In genomic region chr11:86738956-86739355, GRCm38 (mm10) we compare ENCODE assay signal across 18 mouse cellular contexts. TPM values are rescaled to one million over a fixed set of nuclear protein-coding genes. Genes with fewer than 3 reads are reported as not detected.
DNase-seq lines count a peak whose midpoint lies in the region; ATAC-seq and TF ChIP-seq lines count a peak whose summit lies in the region.
"Had no signal": no experiment of that assay in that cellular context is flagged by ENCODE, and none has a peak within 500 bp of the region (broad histone marks: within the 10 kb centered on the region; RNA-seq: fewer than 3 reads in every experiment).

No protein-coding gene starts in this region.

- peaks cover 55% of the 10 kb centered on the region for H3K36me3 ChIP-seq in heart, adult 2 months (ENCODE audit: control insufficient read depth, insufficient read depth, low read length)
- peaks cover 51% of the 10 kb centered on the region for H3K36me3 ChIP-seq in megakaryocyte, embryonic 14.5 days (replicated peaks; ENCODE audit: low read length)
- peaks cover 32% of the 10 kb centered on the region for H3K36me3 ChIP-seq in liver, embryonic 15.5 days (replicated peaks)
- H3K36me3 ChIP-seq in forebrain, embryonic 14.5 days (ENCODE audit: control insufficient read depth, insufficient read depth, low read length): peaks cover 17% of the 10 kb centered on the region; the same call in 1 of the 2 replicates
- H3K36me3 ChIP-seq: heart, embryonic 15.5 days had no signal

- ATAC-seq in megakaryocyte, adult 5-6 weeks (ENCODE audit: poor library complexity, severe bottlenecking): no peak
- no peak for ATAC-seq in liver, embryonic 15.5 days (ENCODE audit: insufficient read depth)
- ATAC-seq in forebrain, embryonic 14.5 days: no peak
- ATAC-seq: forebrain, postnatal 0 days; midbrain, embryonic 15.5 days had no signal

- no peak for DNase-seq in heart, adult 2 months
- DNase-seq in heart, postnatal 4 days: no peak
- no peak for DNase-seq in left cerebral cortex, adult 2 months (ENCODE audit: extremely low spot score in 1 of 2, low spot score in 2 of 2)
- no peak for DNase-seq in kidney, postnatal 4 days
- no peak for DNase-seq in forebrain, embryonic 14.5 days (ENCODE audit: low spot score)
- DNase-seq: cerebellum, adult 11 months; cerebellum, postnatal 25 days; forebrain, postnatal 0 days; kidney, adult 2 months; right cerebral cortex, postnatal 4 days; thymus, postnatal 25 days had no signal

- H3K4me2 ChIP-seq in liver, embryonic 15.5 days: peak overlapping the region; percentile 27
- no peak overlapping the region for H3K4me2 ChIP-seq in forebrain, embryonic 14.5 days (ENCODE audit: low read length)
- H3K4me2 ChIP-seq: heart, embryonic 15.5 days; hindbrain, embryonic 13.5 days; limb, embryonic 12.5 days; midbrain, embryonic 15.5 days had no signal

- TF ChIP-seq EP300 in heart, adult 2 months (IDR thresholded peaks at IDR 0.05; ENCODE audit: insufficient read depth, low read depth, low read length): no peak

- no peaks in the 10 kb centered on the region for H3K9me3 ChIP-seq in megakaryocyte, embryonic 14.5 days
- H3K9me3 ChIP-seq in liver, embryonic 15.5 days (replicated peaks): no peaks in the 10 kb centered on the region
- H3K9me3 ChIP-seq in forebrain, embryonic 14.5 days (replicated peaks; ENCODE audit: control insufficient read depth, low read length): no peaks in the 10 kb centered on the region
- H3K9me3 ChIP-seq: heart, embryonic 15.5 days; hindbrain, embryonic 13.5 days; limb, embryonic 12.5 days; midbrain, embryonic 15.5 days had no signal

- H3K79me2 ChIP-seq in heart, adult 2 months (replicated peaks; ENCODE audit: control insufficient read depth, insufficient read depth, low read length): peaks cover 5% of the 10 kb centered on the region

- H3K9ac ChIP-seq in heart, adult 2 months (ENCODE audit: low read depth, low read length): no peak overlapping the region
- no peak overlapping the region for H3K9ac ChIP-seq in liver, embryonic 15.5 days
- H3K9ac ChIP-seq in forebrain, embryonic 14.5 days (ENCODE audit: low read length): no peak overlapping the region
- H3K9ac ChIP-seq: forebrain, postnatal 0 days; heart, embryonic 15.5 days; hindbrain, embryonic 13.5 days; limb, embryonic 12.5 days; midbrain, embryonic 15.5 days had no signal

- H3K4me3 ChIP-seq in heart, adult 2 months: no peak overlapping the region
- peak overlapping the region; percentile 62 for H3K4me3 ChIP-seq in megakaryocyte, embryonic 14.5 days (replicated peaks)
- no peak overlapping the region for H3K4me3 ChIP-seq in liver, embryonic 15.5 days (replicated peaks)
- no peak overlapping the region for H3K4me3 ChIP-seq in left cerebral cortex, adult 2 months
- no peak overlapping the region for H3K4me3 ChIP-seq in forebrain, embryonic 14.5 days (ENCODE audit: low read depth, low read length)
- H3K4me3 ChIP-seq: heart, embryonic 15.5 days; hindbrain, embryonic 13.5 days; limb, embryonic 12.5 days; midbrain, embryonic 15.5 days had no signal

- intact Hi-C loops in heart, adult 2 months (cut with DNase I): no loop called here
- intact Hi-C loops in left cerebral cortex, adult 2 months (cut with DNase I): no loop called here

- 86% methylated on average over 1 of the region's 1 CpGs for WGBS in heart, adult 2 months
- 80% methylated on average over 1 of the region's 1 CpGs for WGBS in liver, embryonic 15.5 days (ENCODE audit: insufficient replicate concordance)
- WGBS in forebrain, embryonic 14.5 days: 100% methylated on average over 1 of the region's 1 CpGs

- TF ChIP-seq CTCF in heart, adult 2 months (IDR thresholded peaks at IDR 0.05): no peak
- no peak for TF ChIP-seq CTCF in left cerebral cortex, adult 2 months (IDR thresholded peaks at IDR 0.05)

- peaks cover 10% of the 10 kb centered on the region for H3K4me1 ChIP-seq in heart, adult 2 months (ENCODE audit: control insufficient read depth, insufficient read depth, low read length)
- peaks cover 64% of the 10 kb centered on the region for H3K4me1 ChIP-seq in megakaryocyte, embryonic 14.5 days
- H3K4me1 ChIP-seq in liver, embryonic 15.5 days (replicated peaks): peaks cover 73% of the 10 kb centered on the region
- no peaks in the 10 kb centered on the region for H3K4me1 ChIP-seq in forebrain, embryonic 14.5 days (ENCODE audit: control insufficient read depth, insufficient read depth, low read length)
- H3K4me1 ChIP-seq: hindbrain, embryonic 13.5 days; midbrain, embryonic 15.5 days had no signal

- peak overlapping the region; percentile 15; the same call in 1 of the 2 replicates for H3K27ac ChIP-seq in heart, adult 2 months
- peak overlapping the region; percentile 77 for H3K27ac ChIP-seq in liver, embryonic 15.5 days (replicated peaks)
- H3K27ac ChIP-seq in left cerebral cortex, adult 2 months: no peak overlapping the region; the same call in 1 of the 2 replicates
- no peak overlapping the region for H3K27ac ChIP-seq in forebrain, embryonic 14.5 days (ENCODE audit: low read depth, low read length)
- H3K27ac ChIP-seq: heart, embryonic 15.5 days; hindbrain, embryonic 13.5 days; limb, embryonic 12.5 days; midbrain, embryonic 15.5 days had no signal

- no peaks in the 10 kb centered on the region for H3K27me3 ChIP-seq in heart, adult 2 months (ENCODE audit: control insufficient read depth, insufficient read depth, low read length)
- no peaks in the 10 kb centered on the region for H3K27me3 ChIP-seq in megakaryocyte, embryonic 14.5 days (replicated peaks)
- no peaks in the 10 kb centered on the region for H3K27me3 ChIP-seq in liver, embryonic 15.5 days
- H3K27me3 ChIP-seq in forebrain, embryonic 14.5 days (replicated peaks; ENCODE audit: control insufficient read depth, insufficient read depth, low read length): no peaks in the 10 kb centered on the region
- H3K27me3 ChIP-seq: heart, embryonic 15.5 days; hindbrain, embryonic 13.5 days; limb, embryonic 12.5 days; midbrain, embryonic 15.5 days had no signal

- TF ChIP-seq POLR2A in heart, adult 2 months (IDR thresholded peaks at IDR 0.05; ENCODE audit: insufficient read depth, low read depth, low read length): no peak

RNA-seq across cellular contexts. Expression of gene Cltc, which starts 18.4 kb away (rescaled TPM):
- total RNA-seq in heart, adult 2 months (2021): 100 to 1,000 TPM; 143 to 147 TPM
- polyA plus RNA-seq in heart, adult 2 months (2012; rRNA removed): 63.2 and 101 TPM in 2 replicates
- 100 to 1,000 TPM; 266 to 273 TPM for total RNA-seq in heart, postnatal 4 days (2021)
- 8.7 and 11.1 TPM in 2 replicates for polyA plus RNA-seq in megakaryocyte, embryonic 14.5 days (2012; ENCODE audit: insufficient read depth, low replicate concordance)
- 272 and 311 TPM in 2 replicates for total RNA-seq in megakaryocyte, adult 5-6 weeks (2015)
- total RNA-seq in megakaryocyte, adult 5-6 weeks (2017): 184 and 190 TPM in 2 replicates
- 79.4 and 91.3 TPM in 2 replicates for polyA plus RNA-seq in liver, embryonic 15.5 days (2015; fragmentation: Nextera tagmentation; extraction: Ambion mirVana)
- 100 to 1,000 TPM; 508 to 527 TPM for total RNA-seq in left cerebral cortex, adult 2 months (2021)
- 138 and 159 TPM in 2 replicates for polyA plus RNA-seq in forebrain, embryonic 14.5 days (2014; fragmentation: Nextera tagmentation; extraction: Ambion mirVana)

RNA-seq across cellular contexts. Expression of gene Ptrh2, which starts 55.2 kb away (rescaled TPM):
- 1 to 10 TPM; 5.9 to 6.4 TPM for total RNA-seq in heart, adult 2 months (2021)
- polyA plus RNA-seq in heart, adult 2 months (2012; rRNA removed): 3.7 and 5.2 TPM in 2 replicates
- 10 to 100 TPM; 10.3 to 10.6 TPM for total RNA-seq in heart, postnatal 4 days (2021)
- polyA plus RNA-seq in megakaryocyte, embryonic 14.5 days (2012; ENCODE audit: insufficient read depth, low replicate concordance): 0.45 TPM in 1 of 2 replicates, not detected in the other
- 11.8 and 12.2 TPM in 2 replicates for total RNA-seq in megakaryocyte, adult 5-6 weeks (2015)
- 12.9 and 14.6 TPM in 2 replicates for total RNA-seq in megakaryocyte, adult 5-6 weeks (2017)
- polyA plus RNA-seq in liver, embryonic 15.5 days (2015; fragmentation: Nextera tagmentation; extraction: Ambion mirVana): 14.3 and 15.0 TPM in 2 replicates
- 1 to 10 TPM; 7.2 to 7.9 TPM for total RNA-seq in left cerebral cortex, adult 2 months (2021)
- polyA plus RNA-seq in forebrain, embryonic 14.5 days (2014; fragmentation: Nextera tagmentation; extraction: Ambion mirVana): 33.2 and 38.1 TPM in 2 replicates

RNA-seq across cellular contexts. Expression of gene Vmp1, which starts 55.3 kb away (rescaled TPM):
- total RNA-seq in heart, adult 2 months (2021): 10 to 100 TPM; 58.2 to 66.9 TPM
- 34.0 and 59.2 TPM in 2 replicates for polyA plus RNA-seq in heart, adult 2 months (2012; rRNA removed)
- total RNA-seq in heart, postnatal 4 days (2021): 10 to 100 TPM; 62.0 to 74.5 TPM
- 3.5 and 25.4 TPM in 2 replicates for polyA plus RNA-seq in megakaryocyte, embryonic 14.5 days (2012; ENCODE audit: insufficient read depth, low replicate concordance)
- total RNA-seq in megakaryocyte, adult 5-6 weeks (2015): 172 and 215 TPM in 2 replicates
- total RNA-seq in megakaryocyte, adult 5-6 weeks (2017): 137 and 163 TPM in 2 replicates
- polyA plus RNA-seq in liver, embryonic 15.5 days (2015; fragmentation: Nextera tagmentation; extraction: Ambion mirVana): 80.8 and 81.0 TPM in 2 replicates
- 100 to 1,000 TPM; 144 to 167 TPM for total RNA-seq in left cerebral cortex, adult 2 months (2021)
- 119 and 131 TPM in 2 replicates for polyA plus RNA-seq in forebrain, embryonic 14.5 days (2014; fragmentation: Nextera tagmentation; extraction: Ambion mirVana)

Comparison
In these comparisons a context has a peak if more than half of its experiments do, and no peak if none do; other contexts are left out.
1. H3K27ac ChIP-seq: peak in heart, adult 2 months (single experiment) and liver, embryonic 15.5 days (single experiment); none in left cerebral cortex, adult 2 months (single experiment) and forebrain, embryonic 14.5 days (single experiment).